Mouse (Mus musculus) induced T-regulatory cell, adult 2 months (primary cell): Measurements from ENCODE around the gene Cdh4.

ENCODE experiments used
- DNase-seq: peaks from one replicate; pipeline ENCODE4 v3.0.0-alpha.2; 2012; ENCODE audit warnings: low read depth

Cdh4 gene

DNA sequence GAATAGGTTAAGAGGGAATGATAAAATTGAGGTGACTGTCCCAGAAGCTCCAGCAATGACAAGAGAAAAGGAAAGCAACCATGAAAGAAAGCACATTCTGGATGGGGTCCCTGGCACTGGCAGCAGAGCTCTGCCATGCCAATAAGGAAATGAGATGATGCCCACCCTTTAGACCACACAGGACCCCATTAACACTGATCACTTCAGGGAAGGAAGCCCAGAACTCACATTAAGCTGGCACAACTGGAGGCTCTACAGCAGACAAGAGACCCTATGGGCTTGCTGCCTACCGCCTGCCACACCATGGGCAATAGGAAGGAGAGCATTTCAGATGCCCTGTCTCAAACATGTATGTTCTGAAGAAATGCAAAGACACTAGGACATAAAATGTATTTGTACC lies 499.5 kb downstream of the Cdh4 start:
- DNase-seq: no peak

DNA sequence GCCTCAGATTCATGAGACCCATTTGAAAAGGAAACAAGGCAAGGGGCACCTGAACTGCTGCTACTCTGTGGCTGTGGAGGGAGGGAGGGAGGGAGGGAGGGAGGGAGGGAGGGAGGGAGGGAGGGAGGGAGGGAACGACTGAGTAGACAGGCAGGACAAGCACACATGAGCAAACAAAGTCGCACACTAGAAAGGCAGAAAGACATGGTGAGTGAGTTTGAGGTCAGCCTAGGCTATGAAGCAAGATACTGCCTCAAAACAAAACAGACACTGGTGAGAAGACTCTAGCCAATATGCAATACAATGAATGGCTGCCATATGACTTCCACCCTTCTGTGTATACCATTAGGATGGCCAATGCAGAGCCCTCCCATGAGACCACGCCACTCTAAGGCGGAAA lies 502.8 kb downstream of the Cdh4 start:
- no peak for DNase-seq

DNA sequence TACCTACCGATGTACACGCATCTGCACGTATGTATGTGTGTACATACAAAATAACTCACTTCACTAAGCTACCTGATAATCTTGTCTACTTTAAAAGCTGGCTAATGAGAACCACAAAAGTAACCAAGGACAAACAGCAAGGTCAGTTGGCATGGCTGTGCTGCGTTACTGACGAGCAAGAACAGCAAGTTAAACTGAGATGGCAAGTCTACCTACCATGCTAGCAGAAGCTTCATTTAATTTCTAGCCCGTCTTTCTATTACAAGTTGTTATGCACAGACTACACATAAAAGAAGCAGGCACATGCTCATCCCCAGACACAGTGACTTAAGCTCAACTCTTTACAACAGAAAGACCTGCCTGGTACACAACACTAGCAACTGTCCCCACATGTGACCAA lies 504.3 kb downstream of the Cdh4 start:
- DNase-seq: no peak

DNA sequence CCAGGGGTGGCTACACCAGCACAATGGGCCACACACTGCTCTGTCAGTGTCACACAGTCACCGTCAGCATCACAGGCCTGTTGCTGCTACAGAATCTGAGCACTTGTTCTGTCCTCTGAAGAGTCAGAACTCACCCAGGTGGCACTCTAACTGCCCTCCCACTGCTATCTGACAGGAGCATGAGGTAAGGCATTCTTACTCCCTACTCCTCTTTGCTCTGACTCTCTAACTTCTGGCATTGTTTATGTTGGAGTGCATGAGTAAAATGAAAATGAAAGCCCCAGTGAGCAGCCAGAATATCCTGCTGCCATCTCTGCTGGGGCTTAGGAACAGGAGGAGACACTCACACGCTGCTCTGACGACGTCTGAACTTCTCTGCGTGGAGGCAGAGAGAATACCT lies 505.4 kb downstream of the Cdh4 start:
- no peak for DNase-seq

DNA sequence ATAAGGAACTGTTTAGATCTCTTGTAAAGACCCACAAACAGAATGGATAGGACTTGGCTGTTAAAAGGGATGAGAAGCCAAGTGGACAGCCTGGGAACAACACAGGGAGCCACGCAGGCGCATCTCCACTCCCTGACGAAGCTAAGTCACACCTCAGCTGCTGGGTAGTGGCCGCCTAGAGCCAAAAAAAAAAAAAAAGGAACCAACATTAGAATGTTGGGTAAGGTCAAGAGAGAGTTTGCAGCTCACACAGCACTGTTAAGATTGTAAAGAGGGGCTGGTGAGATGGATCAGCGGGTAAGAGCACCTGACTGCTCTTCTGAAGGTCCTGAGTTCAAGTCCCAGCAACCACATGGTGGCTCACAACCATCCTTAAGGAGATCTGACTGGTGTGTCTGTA lies 506.6 kb downstream of the Cdh4 start:
- DNase-seq: no peak
